Mouse (Mus musculus): ENCODE results near the gene Pim3. TPM values are rescaled to one million over a fixed set of nuclear protein-coding genes. Genes with fewer than 3 reads are reported as not detected.

The Pim3 gene
- total and polyA plus RNA-seq, 3 experiments, result 11.4 to 26.0 (median 19.0) TPM

DNA sequence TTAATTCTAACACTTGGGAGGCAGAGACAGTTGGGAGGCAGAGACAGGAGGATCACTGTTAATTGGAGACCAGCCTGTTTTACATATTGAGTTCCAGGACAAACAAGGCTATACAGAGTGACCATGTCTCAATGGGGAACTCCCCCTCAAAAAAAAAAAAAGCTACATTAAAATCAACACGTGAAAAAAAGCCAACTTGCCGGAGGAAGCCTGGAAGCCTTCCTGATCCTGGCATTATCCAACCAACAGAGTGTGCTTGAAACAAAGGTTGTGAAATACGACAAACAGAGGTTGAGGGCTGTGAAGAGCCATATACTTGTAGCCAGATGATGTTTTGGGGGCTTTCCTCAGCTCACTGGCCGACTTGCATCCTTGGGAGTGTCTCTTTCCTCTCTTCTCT is 20.9 kb downstream of the Pim3 start:
- in situ Hi-C loops (cut with MboI; ENCODE audit: low pct_ligation_motif_present, low pct_unique_long_range_greater_than_20kb, low sequenced_read_pairs) (no loop called here), dilution Hi-C loops (cut with MboI; ENCODE audit: extremely low pct_ligation_motif_present, extremely low pct_unique_long_range_greater_than_20kb, low sequenced_read_pairs) (no loop called here)
- TF ChIP-seq ZNF384 (IDR thresholded peaks at IDR 0.05; ENCODE audit: low read depth, low read length) (0 out of 2 replicates have a peak, but pooled peaks have one; percentile 11), UBTF (IDR thresholded peaks at IDR 0.05; ENCODE audit: low read depth, low read length) (no peak), MAX (IDR thresholded peaks at IDR 0.05; ENCODE audit: low read length) (no peak), SIN3A (IDR thresholded peaks at IDR 0.05; ENCODE audit: low read length) (no peak)
- H3K4me1 ChIP-seq (ENCODE audit: control insufficient read depth in 1 of 2, insufficient read depth in 2 of 2), result no peaks in the 10 kb centered on the region
- peaks cover 74% of the 10 kb centered on the region for H3K27me3 ChIP-seq (replicated peaks)
- no peaks in the 10 kb centered on the region for H3K79me2 ChIP-seq (replicated peaks; ENCODE audit: control insufficient read depth, extremely low read depth, insufficient read depth, poor library complexity, severe bottlenecking)
- no peak for DNase-seq (ENCODE audit: extremely low read depth)
- H3K4me3 ChIP-seq (replicated peaks in 1 of 3; ENCODE audit: low read depth in 2 of 3, low read length in 2 of 3, poor library complexity in 1 of 3), result no peak overlapping the region
- no peaks in the 10 kb centered on the region for H3K36me3 ChIP-seq (replicated peaks in 1 of 2; ENCODE audit: control insufficient read depth in 1 of 2, insufficient read depth in 1 of 2, low read length in 1 of 2)
- no peak overlapping the region for H3K9ac ChIP-seq (ENCODE audit: insufficient read depth, low read depth)
- peaks cover 11% of the 10 kb centered on the region for H3K9me3 ChIP-seq (replicated peaks; ENCODE audit: low read length)
- H3K4me2 ChIP-seq (ENCODE audit: insufficient read depth, low read depth, poor library complexity, severe bottlenecking), result no peak overlapping the region
- H3K27ac ChIP-seq (ENCODE audit: insufficient read depth, low read depth), result no peak overlapping the region

DNA sequence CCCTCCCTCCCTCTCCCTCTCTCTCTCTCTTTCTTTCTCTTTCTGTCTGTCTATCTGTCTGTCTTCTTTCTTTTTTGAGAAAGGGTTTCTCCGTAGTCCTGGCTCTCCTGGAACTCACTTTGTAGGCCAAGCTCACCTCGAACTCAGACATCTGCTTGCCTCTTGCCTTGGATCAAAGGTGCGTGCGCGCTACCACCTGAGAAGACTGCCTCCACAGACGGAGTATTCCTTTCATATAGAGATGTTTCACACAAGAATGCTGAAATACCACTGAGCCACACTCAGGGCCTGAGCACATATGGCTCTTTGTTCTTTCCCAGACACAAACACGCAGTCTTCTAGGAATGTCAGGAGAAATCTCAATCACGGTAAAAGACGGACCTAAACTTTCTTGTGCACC is 21.4 kb downstream of the Pim3 start:
- no peak for TF ChIP-seq MXI1 (IDR thresholded peaks at IDR 0.05; ENCODE audit: low read depth, low read length)
- TF ChIP-seq GABPA (IDR thresholded peaks at IDR 0.05; ENCODE audit: insufficient replicate concordance, low read depth, low read length), result no peak
- TF ChIP-seq SMC3 (IDR thresholded peaks at IDR 0.05; ENCODE audit: low read depth, low read length), result no peak
- no peak for TF ChIP-seq CHD1 (IDR thresholded peaks at IDR 0.05; ENCODE audit: low read depth, low read length)
- TF ChIP-seq MAZ (IDR thresholded peaks at IDR 0.05; ENCODE audit: low read depth, low read length), result no peak
- no peak for TF ChIP-seq ZNF384 (IDR thresholded peaks at IDR 0.05; ENCODE audit: low read depth, low read length)
- no peak for TF ChIP-seq ETS1 (conservative IDR thresholded peaks at IDR 0.05; ENCODE audit: low read depth, low read length)
- no peak for TF ChIP-seq POLR2AphosphoS2 (IDR thresholded peaks at IDR 0.05; ENCODE audit: low read depth, low read length)
- no peak for TF ChIP-seq USF2 (conservative IDR thresholded peaks at IDR 0.05; ENCODE audit: low read depth, low read length)
- TF ChIP-seq JUN (IDR thresholded peaks at IDR 0.05; ENCODE audit: insufficient read depth, low read depth, low read length), result no peak
- no peak for TF ChIP-seq USF1 (IDR thresholded peaks at IDR 0.05; ENCODE audit: low read depth, low read length)
- no peak for TF ChIP-seq TCF12 (IDR thresholded peaks at IDR 0.05; ENCODE audit: low read depth, low read length)
- TF ChIP-seq BHLHE40 (IDR thresholded peaks at IDR 0.05; ENCODE audit: low read depth, low read length), result no peak
- no peak for TF ChIP-seq RCOR1 (conservative IDR thresholded peaks at IDR 0.05; ENCODE audit: low read depth, low read length)
- TF ChIP-seq NELFE (IDR thresholded peaks at IDR 0.05; ENCODE audit: low read depth, low read length), result no peak
- no peak for TF ChIP-seq TBP (conservative IDR thresholded peaks at IDR 0.05; ENCODE audit: low read depth, low read length)
- no peak for TF ChIP-seq CHD2 (IDR thresholded peaks at IDR 0.05; ENCODE audit: low read length)
- TF ChIP-seq KAT2A (IDR thresholded peaks at IDR 0.05; ENCODE audit: insufficient replicate concordance, low read length), result no peak
- TF ChIP-seq EP300 (IDR thresholded peaks at IDR 0.05; ENCODE audit: low read length), result no peak
- no peak for TF ChIP-seq UBTF (IDR thresholded peaks at IDR 0.05; ENCODE audit: low read depth, low read length)
- Histone ChIP-seq H3K79me2 (replicated peaks; ENCODE audit: control insufficient read depth, extremely low read depth, insufficient read depth, poor library complexity, severe bottlenecking) (no peaks in the 10 kb centered on the region), H3K9ac (ENCODE audit: insufficient read depth, low read depth) (no peak overlapping the region), H3K9me3 (replicated peaks; ENCODE audit: low read length) (peaks cover 11% of the 10 kb centered on the region), H3K27me3 (replicated peaks) (peaks cover 77% of the 10 kb centered on the region), H3K4me2 (ENCODE audit: insufficient read depth, low read depth, poor library complexity, severe bottlenecking) (no peak overlapping the region), H3K27ac (ENCODE audit: insufficient read depth, low read depth) (no peak overlapping the region), H3K4me3 (replicated peaks in 1 of 3; ENCODE audit: low read depth in 2 of 3, low read length in 2 of 3, poor library complexity in 1 of 3) (no peak overlapping the region), H3K4me1 (ENCODE audit: control insufficient read depth in 1 of 2, insufficient read depth in 2 of 2) (no peaks in the 10 kb centered on the region), H3K36me3 (replicated peaks in 1 of 2; ENCODE audit: control insufficient read depth in 1 of 2, insufficient read depth in 1 of 2, low read length in 1 of 2) (no peaks in the 10 kb centered on the region)
- in situ Hi-C loops (cut with MboI; ENCODE audit: low pct_ligation_motif_present, low pct_unique_long_range_greater_than_20kb, low sequenced_read_pairs) (no loop called here), dilution Hi-C loops (cut with MboI; ENCODE audit: extremely low pct_ligation_motif_present, extremely low pct_unique_long_range_greater_than_20kb, low sequenced_read_pairs) (no loop called here)
- no peak for DNase-seq (ENCODE audit: extremely low read depth)

Data from CH12.LX (cell line).